Mouse (Mus musculus): ENCODE measurements around the gene Kcnk10. TPM values are rescaled to one million over a fixed set of nuclear protein-coding genes. Genes with fewer than 3 reads are reported as not detected.
A peak's percentile ranks its signal among the peaks of the same experiment; 100 is the strongest.

The Kcnk10 gene
- polyA plus RNA-seq, 1 experiment from 2014 or later: 0.74 TPM

DNA sequence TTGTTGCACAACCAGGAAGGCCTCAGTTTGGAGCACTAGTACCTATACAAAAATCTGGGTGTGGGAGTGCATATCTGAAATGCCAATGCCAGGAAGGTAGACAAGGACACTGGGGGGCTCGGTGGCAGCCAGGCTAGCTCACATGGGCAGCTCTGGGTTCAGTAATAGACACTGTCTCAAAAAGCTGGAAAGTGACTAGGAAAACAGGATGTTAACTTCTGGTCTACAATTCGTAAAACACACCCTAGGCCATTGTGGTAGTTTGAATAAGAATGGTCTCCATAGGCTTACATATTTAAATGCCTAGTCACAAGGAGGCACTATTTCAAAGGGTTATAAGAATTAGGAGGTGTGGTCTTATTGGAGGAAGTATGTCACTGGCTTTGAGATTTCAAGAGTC is 12.9 kb upstream of the Kcnk10 start:
- Histone ChIP-seq H3K27ac (ENCODE audit: low read depth, low read length) (no peak overlapping the region), H3K36me3 (ENCODE audit: control insufficient read depth, insufficient read depth) (no peaks in the 10 kb centered on the region), H3K9me3 (ENCODE audit: control insufficient read depth) (no peaks in the 10 kb centered on the region; the same call in 1 of the 2 replicates), H3K4me2 (replicated peaks; ENCODE audit: low read depth) (no peak overlapping the region), H3K9ac (ENCODE audit: low read depth, low read length) (no peak overlapping the region), H3K4me1 (replicated peaks; ENCODE audit: control insufficient read depth, insufficient read depth, low read length) (no peaks in the 10 kb centered on the region), H3K4me3 (ENCODE audit: low read depth, low read length) (no peak overlapping the region), H3K27me3 (replicated peaks; ENCODE audit: control insufficient read depth, insufficient read depth, low read length) (no peaks in the 10 kb centered on the region)
- no peak for ATAC-seq
- no peak for TF ChIP-seq CTCF (IDR thresholded peaks at IDR 0.05; ENCODE audit: low read depth)
- 88% methylated on average over 2 of the region's 2 CpGs for WGBS

DNA sequence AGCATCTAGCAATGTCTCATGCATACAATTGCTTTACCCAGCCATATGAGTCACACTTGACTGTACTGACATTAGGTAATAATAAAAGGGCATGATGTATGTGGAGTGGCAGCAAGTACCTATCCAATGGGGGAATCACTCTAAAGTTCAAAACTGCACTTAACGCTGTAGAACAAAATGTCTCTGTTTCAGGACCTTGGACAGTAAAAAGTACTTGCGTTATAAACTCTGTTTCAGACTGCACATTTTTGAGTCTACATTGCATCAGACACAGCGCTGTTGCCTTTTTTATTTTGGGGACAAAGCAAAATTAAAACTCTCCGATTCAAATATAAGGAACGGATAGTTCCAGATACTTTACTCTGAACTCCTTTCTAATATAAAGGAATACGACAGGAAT is 10.5 kb upstream of the Kcnk10 start:
- Histone ChIP-seq H3K36me3 (ENCODE audit: control insufficient read depth, insufficient read depth) (no peaks in the 10 kb centered on the region), H3K4me3 (ENCODE audit: low read depth, low read length) (no peak overlapping the region), H3K27ac (ENCODE audit: low read depth, low read length) (no peak overlapping the region), H3K9me3 (ENCODE audit: control insufficient read depth) (no peaks in the 10 kb centered on the region; the same call in 1 of the 2 replicates), H3K4me2 (replicated peaks; ENCODE audit: low read depth) (no peak overlapping the region), H3K27me3 (replicated peaks; ENCODE audit: control insufficient read depth, insufficient read depth, low read length) (no peaks in the 10 kb centered on the region), H3K4me1 (replicated peaks; ENCODE audit: control insufficient read depth, insufficient read depth, low read length) (no peaks in the 10 kb centered on the region), H3K9ac (ENCODE audit: low read depth, low read length) (no peak overlapping the region)
- no peak for TF ChIP-seq CTCF (IDR thresholded peaks at IDR 0.05; ENCODE audit: low read depth)
- 61% methylated on average over 6 of the region's 6 CpGs for WGBS
- no peak for ATAC-seq

DNA sequence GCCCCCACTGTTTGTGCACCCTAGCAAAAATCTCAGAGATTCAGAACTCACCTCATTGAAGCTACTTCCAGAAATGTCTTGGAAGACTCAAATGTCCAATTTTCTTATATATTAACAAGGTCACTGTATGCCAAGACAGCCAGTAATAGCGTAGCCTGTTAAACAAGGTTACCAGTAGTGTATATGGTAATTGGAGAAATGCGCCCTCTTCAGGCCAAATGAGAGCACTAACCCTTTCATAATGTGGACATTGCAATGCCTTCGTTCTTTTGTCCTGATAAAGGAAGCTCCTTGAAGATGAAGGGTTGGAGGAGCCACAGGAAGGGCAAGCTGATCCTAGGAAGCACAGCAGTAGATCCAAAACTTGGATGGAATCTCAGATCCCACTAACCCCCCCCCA is 7.2 kb upstream of the Kcnk10 start:
- Histone ChIP-seq H3K4me2 (replicated peaks; ENCODE audit: low read depth) (no peak overlapping the region), H3K27me3 (replicated peaks; ENCODE audit: control insufficient read depth, insufficient read depth, low read length) (no peaks in the 10 kb centered on the region), H3K27ac (ENCODE audit: low read depth, low read length) (no peak overlapping the region), H3K9ac (ENCODE audit: low read depth, low read length) (no peak overlapping the region), H3K36me3 (ENCODE audit: control insufficient read depth, insufficient read depth) (no peaks in the 10 kb centered on the region), H3K4me3 (ENCODE audit: low read depth, low read length) (no peak overlapping the region), H3K9me3 (ENCODE audit: control insufficient read depth) (no peaks in the 10 kb centered on the region), H3K4me1 (replicated peaks; ENCODE audit: control insufficient read depth, insufficient read depth, low read length) (no peaks in the 10 kb centered on the region)
- peak; percentile 52 for TF ChIP-seq CTCF (IDR thresholded peaks at IDR 0.05; ENCODE audit: low read depth)
- ATAC-seq: no peak
- WGBS: 37% methylated on average over 3 of the region's 3 CpGs

DNA sequence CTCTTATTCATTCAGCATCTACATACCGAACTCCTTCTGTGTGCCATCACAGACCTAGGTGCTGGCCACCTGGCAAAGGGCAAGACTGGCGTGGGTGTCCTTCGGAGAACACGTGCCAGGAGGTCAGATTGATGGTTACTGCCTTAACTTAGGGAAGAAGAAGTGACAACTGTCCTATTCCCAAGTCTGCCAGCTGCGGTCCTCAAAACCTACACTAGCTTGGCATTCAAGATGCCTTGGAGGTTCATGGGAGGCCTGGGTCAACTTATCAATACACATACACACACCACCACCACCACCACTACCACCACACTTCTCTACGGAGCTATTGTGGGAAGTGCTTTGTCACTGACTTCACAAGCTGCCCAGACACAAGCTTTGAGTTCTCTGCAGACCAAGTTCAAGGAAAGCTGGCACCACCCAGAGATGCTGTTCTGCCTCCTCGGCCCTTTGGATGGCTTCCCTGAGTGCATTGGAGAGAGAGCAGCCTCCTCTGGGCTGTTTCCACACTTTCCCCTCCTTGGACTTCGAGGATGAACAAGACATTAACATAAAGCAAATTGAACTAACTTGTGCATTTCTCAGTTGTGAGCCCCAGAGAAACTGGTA is 2.1 kb downstream of the Kcnk10 start:
- Histone ChIP-seq H3K9ac (ENCODE audit: low read depth, low read length) (no peak overlapping the region), H3K9me3 (ENCODE audit: control insufficient read depth) (no peaks in the 10 kb centered on the region), H3K4me1 (replicated peaks; ENCODE audit: control insufficient read depth, insufficient read depth, low read length) (no peaks in the 10 kb centered on the region), H3K27ac (ENCODE audit: low read depth, low read length) (no peak overlapping the region), H3K36me3 (ENCODE audit: control insufficient read depth, insufficient read depth) (no peaks in the 10 kb centered on the region), H3K4me2 (replicated peaks; ENCODE audit: low read depth) (no peak overlapping the region), H3K4me3 (ENCODE audit: low read depth, low read length) (no peak overlapping the region), H3K27me3 (replicated peaks; ENCODE audit: control insufficient read depth, insufficient read depth, low read length) (peaks cover 49% of the 10 kb centered on the region)
- no peak for TF ChIP-seq CTCF (IDR thresholded peaks at IDR 0.05; ENCODE audit: low read depth)
- no peak for ATAC-seq
- WGBS: 64% methylated on average over 8 of the region's 8 CpGs

DNA sequence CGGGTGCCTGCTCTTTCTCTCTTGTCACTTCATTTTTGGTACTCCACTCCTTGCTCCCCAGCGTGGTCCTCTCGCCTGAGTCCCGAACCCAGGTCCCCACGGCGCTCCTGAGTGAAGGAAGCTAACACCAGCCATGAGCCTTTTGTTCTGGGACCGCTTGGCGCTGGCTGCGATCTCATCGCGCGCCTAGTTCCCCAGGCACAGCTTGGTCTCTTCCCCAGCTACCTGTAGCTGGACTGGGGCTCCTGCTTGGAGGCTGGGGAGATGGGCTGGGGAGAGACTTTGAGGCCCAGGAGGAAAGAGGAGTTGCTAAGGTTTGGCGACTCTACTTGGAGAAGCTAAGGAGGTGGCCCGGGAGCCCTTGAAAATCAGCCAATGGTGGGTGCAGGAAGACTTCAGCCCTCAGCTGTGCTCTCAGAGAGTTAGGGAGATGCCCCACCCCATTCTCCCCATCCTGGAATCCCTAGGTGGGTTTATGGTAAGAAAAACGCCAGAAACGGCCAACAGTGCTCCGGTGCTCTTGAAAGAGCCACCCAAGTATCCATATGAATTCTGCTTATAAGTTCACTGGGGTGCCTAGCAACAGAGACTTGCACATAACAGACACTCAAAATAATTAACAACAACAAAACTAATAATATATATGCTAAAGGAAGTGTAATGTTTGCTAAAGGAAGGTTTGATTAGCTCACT is 2.8 kb downstream of the Kcnk10 start:
- ATAC-seq: no peak
- no peak overlapping the region for H3K9ac ChIP-seq (ENCODE audit: low read depth, low read length)

DNA sequence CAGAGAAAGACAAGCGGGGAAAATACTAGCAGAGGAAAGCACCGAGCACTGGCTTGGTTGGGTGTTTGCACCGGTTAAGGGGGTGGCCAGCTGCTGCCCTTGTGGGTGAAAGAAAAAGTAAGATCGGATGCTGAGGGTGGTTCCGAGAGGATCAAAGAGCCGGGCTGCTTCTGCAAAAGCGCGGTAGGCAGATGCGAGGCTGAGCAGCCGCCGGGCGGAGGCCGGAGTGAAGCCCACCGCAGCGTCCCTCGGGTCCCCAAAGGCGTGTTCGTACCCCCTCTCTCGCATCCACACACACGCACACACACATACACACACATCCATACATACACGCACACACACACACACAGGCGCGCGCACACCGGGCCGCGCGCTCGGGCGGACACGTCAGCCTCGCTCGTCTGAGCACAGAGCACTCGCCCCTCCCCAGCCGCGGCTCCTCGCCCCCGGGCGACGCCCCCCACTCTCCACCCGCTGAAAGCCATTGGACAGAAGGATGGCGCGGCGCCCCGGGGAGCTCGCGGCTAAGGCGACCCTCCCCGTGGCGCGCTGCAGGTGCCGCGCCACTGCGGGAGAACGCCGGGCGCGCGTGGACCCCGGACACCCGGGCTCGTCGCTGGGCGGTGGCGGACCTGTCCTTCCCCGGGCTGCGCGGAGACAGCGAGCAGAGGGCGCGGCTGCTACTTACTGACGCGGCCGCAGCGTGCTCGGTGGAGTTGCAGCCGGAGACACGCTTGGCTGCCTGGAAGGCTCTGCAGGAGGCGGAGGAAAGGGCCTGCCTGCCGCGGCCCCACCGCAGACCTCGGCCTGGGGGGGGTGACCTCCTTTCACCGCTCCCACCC is 3.5 kb downstream of the Kcnk10 start:
- ATAC-seq: 0 out of 2 replicates have a peak, but pooled peaks have one; percentile 38
- Histone ChIP-seq H3K9ac (ENCODE audit: low read depth, low read length) (no peak overlapping the region), H3K36me3 (ENCODE audit: control insufficient read depth, insufficient read depth) (no peaks in the 10 kb centered on the region), H3K4me2 (replicated peaks; ENCODE audit: low read depth) (peak overlapping the region; percentile 86), H3K4me3 (ENCODE audit: low read depth, low read length) (peak overlapping the region; percentile 48), H3K4me1 (replicated peaks; ENCODE audit: control insufficient read depth, insufficient read depth, low read length) (no peaks in the 10 kb centered on the region), H3K27ac (ENCODE audit: low read depth, low read length) (no peak overlapping the region), H3K27me3 (replicated peaks; ENCODE audit: control insufficient read depth, insufficient read depth, low read length) (peaks cover 49% of the 10 kb centered on the region), H3K9me3 (ENCODE audit: control insufficient read depth) (no peaks in the 10 kb centered on the region)
- WGBS: under 1% methylated on average over 82 of the region's 84 CpGs
- TF ChIP-seq CTCF (IDR thresholded peaks at IDR 0.05; ENCODE audit: low read depth): no peak

More for the DNA sequence above, 2.8 kb downstream of the Kcnk10 start:
- H3K9me3 ChIP-seq (ENCODE audit: control insufficient read depth): no peaks in the 10 kb centered on the region
- H3K4me3 ChIP-seq (ENCODE audit: low read depth, low read length): peak overlapping the region; percentile 48
- WGBS: 10% methylated on average over 17 of the region's 17 CpGs
- H3K27me3 ChIP-seq (replicated peaks; ENCODE audit: control insufficient read depth, insufficient read depth, low read length): peaks cover 49% of the 10 kb centered on the region
- no peak overlapping the region for H3K27ac ChIP-seq (ENCODE audit: low read depth, low read length)
- peak overlapping the region; percentile 86 for H3K4me2 ChIP-seq (replicated peaks; ENCODE audit: low read depth)
- TF ChIP-seq CTCF (IDR thresholded peaks at IDR 0.05; ENCODE audit: low read depth): no peak
- H3K36me3 ChIP-seq (ENCODE audit: control insufficient read depth, insufficient read depth): no peaks in the 10 kb centered on the region
- no peaks in the 10 kb centered on the region for H3K4me1 ChIP-seq (replicated peaks; ENCODE audit: control insufficient read depth, insufficient read depth, low read length)
